Mouse (Mus musculus) NIH3T3 (cell line): Measurements from ENCODE around the gene Gtf2i.

Experiments used
- DNase-seq: peaks from one replicate; pipeline ENCODE4 v3.0.0-alpha.2; 2012; ENCODE audit warnings: low read depth

Gtf2i gene

DNA sequence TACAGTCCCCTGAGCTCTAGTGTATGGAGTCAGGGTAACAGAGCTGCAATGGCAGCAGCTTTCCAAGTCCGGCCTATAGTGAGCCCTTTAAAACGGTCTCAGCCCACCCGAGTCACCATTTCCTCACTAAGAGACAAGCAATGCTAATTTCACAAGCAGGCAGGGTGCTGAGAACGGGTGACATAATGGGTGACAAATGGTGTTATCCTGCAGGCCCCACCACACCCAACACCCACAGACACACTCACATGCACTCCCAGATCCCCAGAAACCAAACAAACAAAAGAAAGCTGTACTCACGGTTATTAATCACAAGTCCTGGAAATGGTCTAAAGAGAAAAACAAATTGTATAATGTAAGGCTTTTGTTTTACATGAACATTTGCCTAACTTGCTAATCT is 72.7 kb downstream of the Gtf2i start:
- no peak for DNase-seq

DNA sequence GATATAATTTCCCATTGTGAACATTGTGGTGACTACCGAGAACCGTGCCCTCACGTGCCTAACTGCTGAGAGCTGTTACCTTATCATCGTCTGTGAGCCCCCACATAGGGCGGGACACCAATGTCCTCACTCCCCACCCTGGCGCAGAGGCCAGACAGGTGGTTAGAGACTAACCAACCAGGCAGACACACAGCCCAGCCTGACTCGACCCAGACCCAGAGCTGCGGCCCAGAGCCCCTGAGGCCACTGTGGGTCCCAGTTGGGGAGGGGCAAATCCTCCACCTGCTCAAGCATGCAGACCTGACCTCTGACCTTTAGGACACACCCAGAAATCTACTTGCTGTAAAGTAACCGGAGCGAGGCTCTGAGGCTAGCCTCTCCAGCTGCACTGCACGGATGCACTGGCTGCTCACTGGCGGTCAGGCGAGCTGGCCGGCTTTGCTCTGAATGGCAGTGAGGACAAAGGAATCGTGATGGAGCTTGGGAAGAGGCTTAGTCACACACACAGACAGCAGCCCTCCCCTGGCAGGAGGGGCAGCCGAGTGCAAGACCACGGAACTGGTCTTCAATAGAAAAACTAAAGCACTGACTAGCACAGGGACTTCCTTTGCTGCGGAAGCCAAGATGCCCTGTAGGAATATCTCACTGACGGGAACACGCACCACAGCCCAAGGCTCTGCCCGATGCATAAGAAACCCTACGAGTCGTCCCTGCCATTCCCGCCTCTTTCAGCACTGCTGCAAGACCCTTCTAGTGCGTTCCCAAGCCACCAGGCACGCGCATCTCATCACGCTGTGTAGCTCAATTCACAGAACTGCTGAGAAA is 76.4 kb downstream of the Gtf2i start:
- no peak for DNase-seq

DNA sequence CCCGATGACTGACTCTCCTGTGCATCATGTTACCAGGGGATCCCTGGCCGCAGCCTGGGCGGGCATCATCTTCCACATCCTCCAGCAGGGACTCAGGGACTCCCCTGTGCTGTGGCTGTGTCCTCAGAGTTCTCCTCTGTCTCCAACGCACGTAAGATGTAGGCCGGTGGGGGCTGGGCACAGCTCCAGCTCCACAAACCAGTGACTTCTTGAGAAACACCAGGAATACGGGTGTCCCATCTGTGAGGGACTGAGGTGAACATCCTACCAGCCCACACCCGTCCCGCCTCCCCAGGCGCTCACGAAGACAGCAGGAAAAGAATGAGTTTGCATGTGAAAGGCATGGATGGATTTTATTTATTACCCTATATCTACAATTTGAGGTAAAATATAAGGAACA is 77.1 kb downstream of the Gtf2i start:
- no peak for DNase-seq

DNA sequence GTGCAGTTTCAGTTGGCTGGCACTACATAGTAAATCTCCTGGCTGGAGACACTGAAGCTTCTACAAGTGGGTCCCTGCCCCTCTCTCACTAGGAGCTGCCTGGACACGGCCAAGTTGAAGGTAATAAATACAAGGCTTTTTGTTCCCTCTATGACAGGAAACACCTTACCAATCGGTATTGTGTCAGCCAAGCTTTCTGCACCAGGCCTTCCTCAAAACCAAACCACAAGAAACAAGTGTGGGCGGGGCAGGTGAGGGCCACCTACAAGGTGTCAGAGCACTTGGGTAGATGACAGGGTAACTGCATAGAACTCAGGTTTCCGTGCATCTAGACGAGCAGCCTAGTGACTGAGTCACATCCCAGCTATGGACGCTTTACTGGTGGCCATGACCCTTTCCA is 77.8 kb downstream of the Gtf2i start:
- DNase-seq, result no peak

DNA sequence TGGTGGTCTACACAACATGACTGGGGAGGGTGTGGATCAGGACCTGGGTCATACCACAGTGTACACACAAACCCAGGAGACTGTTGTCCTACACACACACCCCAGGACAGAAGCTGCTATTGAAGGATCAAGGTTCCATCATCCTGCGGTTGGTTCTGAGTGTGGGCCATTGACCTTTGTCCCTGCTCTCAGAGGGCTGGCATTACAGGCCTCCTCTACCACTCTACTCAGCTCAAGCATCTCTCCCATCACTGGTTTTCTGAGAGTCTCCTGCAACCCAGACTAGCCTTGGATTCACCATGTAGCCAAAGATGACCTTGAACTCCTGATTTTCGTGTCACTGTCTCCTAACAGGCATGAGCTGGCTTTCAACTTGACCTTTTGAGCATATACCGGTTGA is 78.3 kb downstream of the Gtf2i start:
- DNase-seq, result no peak

DNA sequence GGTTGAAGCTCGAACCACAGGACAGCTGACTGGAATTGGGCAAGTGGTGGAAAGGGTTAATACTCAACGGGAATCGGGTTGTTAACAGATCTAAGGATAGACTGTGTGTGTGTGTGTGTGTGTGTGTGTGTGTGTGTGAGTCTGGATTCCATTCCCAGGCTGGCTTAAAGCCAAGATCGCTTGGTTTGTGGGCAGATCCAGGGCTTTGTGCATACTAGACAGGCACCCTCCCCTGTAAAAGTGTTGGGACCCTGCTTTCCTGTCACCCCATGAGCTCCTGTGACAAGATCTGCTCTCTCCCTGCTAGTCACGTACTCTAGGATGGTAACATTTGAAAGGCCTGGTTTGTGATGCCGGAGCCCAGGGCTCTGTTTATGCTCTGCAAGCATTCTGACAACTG is 79.4 kb downstream of the Gtf2i start:
- peak; percentile 67 for DNase-seq

DNA sequence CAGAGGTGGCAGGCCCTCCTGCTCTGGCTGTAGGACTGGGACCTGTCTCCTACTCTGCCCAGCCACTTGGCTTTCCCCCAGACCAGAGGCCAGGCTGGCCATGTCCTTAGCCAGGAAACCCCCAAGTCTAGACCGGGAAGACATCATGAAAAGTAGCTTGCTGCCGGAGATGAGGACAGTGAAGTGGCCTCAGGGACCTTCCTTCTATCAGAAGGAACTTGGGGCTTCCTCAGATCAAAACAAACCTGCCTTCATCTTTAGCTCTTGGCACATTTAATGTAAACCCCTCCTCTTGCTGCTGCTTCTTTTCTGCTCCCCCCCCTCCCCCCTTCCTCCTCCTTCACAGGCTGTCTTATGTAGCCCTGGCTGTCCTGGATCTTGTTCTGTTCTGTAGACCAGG is 80.4 kb downstream of the Gtf2i start:
- no peak for DNase-seq

DNA sequence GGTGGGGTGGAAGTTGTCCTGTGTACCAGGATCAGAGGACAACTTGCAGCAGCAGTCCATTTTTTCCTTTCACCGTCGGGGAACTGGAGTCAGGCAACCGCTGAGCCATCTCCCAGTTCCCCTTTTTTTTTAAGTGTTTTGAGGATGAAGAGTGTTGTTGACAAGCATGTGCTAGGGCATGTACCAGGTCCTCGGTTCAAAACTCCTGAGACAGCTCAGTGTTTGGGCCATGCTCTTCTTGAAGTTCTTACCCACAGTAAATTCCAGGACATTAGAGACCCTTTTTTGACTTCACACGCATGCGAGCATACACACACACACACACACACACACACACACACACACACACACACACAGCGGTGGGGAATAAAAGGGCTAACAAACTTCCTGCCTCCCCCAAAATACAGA is 81.3 kb downstream of the Gtf2i start:
- no peak for DNase-seq

DNA sequence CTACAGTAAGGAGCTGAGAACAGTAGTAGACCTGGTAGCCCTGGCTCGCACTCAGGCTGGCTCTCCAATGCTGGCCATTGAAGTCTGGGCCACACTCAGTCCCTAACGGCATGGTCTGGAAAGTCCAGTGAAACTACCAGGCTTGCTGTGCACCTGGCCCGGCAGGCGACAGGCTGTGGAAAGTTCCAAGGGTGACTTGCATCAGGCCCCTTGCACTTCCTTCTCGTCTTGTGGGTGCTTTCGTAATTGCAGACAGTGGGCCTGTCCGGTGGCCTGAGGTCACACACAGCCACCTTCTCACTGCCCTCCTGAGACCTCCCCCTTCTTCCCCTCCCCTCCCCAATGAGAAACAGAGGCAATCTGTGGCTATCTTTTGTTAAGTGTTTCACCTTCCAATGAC is 82.0 kb downstream of the Gtf2i start:
- DNase-seq, result no peak

DNA sequence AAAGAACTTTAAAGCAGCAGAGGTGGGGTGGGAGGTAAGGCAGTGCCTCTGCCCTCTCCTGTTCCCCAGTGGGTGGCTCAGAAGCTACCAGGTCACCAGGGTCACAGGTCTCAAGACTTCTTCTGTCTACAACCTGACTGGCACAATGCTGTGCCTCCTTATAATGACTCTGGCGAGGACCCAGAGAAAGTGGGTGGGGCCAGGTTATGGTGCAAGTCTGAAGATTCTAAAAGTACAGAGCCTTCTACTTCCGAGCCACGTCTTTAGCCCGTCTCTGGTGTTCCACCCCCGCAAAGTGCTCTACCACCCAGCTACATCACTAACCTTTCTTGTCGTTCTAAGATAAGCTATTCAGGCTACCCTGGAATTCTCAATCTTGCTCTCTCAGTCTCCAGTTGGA is 82.4 kb downstream of the Gtf2i start:
- DNase-seq, result no peak

DNA sequence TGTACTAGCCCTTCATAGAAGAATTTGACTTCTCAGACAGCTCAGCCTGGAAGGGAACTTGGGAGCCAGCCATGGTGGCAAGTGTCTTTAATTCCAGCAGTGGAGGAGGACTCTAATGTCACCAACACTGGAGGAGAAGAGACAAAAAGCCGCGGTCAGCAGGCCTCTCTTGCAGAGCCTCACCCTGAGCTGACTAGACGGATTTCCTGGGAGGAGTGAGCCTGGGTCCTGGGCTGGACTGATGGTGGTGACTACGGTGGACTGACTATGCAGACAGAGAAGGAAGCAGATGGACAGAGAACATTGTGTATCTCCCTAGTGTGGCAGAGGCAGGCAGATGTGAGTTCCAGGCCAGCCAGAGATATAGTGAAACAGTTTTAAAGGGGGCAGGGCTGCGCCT is 83.2 kb downstream of the Gtf2i start:
- DNase-seq, result no peak

DNA sequence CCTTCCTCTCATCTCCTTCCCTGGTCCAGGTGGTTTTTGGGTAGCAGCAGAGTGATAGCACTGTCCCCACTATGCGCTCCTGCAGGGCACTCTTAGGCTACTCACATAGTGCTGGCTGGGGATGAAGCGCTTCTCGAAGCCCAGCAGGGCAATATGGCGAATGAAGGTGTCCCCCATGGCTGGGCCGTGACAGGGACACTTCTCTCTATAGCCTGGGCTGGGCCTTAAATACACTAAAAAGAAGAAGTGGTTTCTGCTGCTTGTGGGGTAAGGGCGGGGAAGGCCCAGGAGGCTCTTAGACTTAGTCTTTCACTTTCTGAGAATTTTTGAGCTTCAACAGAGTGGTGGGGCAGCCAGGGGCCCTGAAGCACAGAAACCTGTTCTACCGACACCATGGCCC is 85.2 kb downstream of the Gtf2i start, which contains the start of gene Ncf1:
Ncf1 (minus strand) TSS at position 235 of the 400 bp plus-strand sequence.
- DNase-seq, result no peak

DNA sequence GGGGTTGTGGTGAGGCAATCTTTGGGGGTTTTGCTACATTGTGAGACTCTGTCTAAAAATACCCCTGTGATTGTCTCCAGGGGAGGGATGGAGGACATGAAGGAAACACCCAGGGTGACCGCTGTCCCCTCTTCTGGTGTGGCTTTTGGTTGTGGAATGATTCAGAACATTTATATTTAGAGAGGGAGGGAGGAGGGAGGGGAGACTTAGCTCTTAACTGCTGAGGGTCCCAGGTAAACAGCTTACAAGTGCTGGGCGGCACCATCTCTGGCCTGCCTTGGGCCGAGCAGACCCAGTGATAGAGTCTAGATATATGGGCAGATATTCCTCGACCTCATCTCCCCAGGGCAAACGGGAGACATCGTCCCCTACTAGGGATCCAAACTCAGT is 86.3 kb downstream of the Gtf2i start:
- no peak for DNase-seq

DNA sequence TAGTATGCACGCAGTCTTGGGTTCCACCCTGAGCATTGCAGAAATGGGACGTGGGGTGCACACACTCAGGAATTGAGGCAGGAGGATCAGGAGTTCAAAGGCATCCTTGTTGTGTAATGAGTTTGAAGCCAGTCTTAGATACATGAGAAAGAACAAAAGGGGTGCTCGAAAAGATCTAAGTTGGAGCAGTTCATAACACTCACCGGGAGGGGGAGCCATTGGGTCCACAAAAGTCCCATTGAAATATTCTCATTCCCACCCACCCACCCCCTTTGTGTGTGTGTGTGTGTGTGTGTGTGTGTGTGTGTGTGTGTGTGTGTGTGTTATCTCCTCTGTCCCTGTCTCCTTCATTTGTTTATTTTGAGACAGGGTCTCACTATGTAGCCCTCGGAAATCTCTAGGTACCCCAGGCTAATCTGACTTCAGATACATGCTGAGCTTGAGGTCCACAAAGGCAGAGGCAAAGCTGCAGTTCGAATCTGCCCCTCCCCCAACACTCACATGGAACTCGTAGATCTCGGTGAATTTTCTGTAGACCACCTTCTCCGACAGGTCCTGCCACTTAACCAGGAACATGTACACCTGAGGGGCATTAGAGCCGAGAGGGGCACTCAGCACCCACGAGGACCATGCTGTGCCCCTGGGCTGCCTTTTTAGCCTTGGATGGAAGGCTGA is 86.8 kb downstream of the Gtf2i start:
- DNase-seq, result peak; percentile 70

DNA sequence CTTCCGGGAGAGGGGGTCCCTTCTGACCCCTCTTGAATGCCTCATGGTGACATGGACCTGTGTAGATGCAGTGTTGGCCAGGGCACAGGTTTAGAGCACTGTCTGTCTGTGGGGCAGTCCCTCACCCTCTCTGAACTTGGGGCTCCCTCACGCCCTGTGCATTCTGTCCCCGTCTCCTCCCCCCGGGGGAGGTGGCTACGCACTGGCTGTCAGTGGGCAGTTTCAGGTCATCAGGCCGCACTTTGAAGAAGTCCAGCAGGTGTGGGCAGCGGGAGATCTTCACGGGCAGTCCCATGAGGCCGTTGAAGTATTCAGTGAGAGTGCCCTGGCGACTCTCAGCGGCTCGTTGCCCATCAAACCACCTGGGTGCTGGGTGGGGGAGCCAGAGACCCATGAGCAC is 87.6 kb downstream of the Gtf2i start:
- DNase-seq, result no peak

DNA sequence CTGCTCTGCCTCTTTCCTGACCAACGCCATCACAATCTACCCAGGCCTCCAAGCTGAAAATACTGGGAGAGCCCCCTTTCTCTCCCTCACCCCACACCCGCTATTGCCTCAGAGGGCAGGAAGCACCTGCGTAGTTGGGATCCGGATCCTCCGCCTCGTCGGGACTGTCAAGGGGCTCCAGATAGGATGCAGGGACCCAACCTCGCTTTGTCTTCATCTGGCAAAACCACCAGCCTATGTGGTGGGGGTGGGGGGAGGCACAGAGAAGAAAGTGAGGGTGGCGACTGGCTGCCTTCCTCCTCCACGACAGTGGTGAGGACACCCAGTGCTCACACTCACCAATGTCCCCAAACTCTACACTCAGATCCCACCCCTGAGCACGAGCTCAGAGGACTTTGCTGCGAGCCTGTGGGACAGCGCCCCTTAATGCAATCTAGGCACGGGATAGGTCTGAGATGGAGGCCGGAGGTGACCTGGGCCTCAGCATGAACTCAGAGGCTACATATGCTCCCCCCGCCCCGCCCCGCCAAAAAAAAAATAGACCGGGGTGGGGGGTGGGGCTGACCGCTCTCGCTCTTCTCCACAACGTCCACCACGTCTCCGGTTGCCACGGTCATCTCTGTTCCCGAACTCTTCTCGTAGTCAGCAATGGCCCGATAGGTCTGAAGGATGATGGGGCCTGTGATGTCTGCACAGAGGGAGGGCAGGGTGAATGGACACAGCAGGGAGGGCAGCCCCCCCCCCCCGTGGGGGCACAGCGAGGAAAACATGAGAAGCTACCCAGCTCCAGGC is 89.3 kb downstream of the Gtf2i start:
- DNase-seq, result no peak

DNA sequence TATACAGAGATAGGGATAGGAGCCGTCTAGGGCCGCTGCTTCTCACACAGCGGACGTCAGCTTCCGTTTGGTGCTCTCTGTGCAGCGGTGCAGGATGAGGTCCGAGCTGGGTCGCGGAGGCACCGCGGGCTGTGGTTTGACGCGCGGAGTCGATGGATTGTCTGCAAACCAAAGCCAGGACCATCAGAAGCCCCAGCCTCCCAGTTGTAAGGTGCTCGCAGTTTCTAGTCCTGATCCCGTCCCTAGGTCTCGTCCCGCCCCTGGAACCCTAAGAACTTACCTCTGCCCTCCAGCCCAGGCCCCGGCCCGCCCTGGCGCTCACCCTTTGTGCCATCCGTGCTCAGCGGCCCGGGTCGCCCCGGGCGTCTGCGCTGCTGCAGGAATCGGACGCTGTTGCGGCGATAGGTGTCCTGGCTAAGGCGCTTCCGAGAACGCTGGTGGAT is 92.8 kb downstream of the Gtf2i start:
- no peak for DNase-seq

DNA sequence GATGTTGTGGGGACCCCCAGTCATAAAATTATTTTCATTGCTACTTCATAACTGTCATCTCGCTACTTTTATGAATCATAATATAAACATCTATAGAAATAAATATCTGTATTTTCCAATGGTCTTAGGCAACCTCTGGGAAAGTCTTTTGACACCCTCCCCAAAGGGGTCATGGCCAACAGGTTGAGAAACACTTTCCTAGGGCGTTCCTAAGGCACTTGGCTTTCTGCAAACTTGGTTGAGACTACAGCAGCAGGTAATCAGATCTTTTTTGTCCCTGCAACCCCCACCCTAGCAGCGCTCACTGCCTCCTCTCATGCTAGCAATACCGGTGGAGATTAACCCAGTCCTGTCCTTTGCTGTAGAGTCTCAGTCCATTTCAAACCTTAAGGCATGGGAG is 93.3 kb downstream of the Gtf2i start:
- no peak for DNase-seq

DNA sequence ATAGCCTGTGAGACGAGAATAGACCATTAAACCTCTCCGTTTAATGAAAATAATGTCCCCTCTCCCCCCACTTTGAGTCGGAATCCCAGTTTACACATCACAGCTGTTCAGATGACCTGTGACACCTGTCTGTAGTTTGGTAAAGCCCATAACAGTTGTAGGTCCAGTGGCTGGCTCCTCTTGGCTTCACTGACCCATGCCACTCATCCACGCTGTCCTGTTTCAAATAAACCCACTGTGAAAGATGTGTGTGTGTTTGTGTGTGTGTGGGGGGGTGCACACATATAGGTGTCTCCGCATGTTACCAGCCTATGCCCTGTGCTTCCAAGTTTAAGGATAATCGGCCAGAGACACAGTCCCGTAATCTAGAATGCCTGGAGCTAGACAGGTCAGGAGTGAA is 96.7 kb downstream of the Gtf2i start:
- DNase-seq, result no peak

DNA sequence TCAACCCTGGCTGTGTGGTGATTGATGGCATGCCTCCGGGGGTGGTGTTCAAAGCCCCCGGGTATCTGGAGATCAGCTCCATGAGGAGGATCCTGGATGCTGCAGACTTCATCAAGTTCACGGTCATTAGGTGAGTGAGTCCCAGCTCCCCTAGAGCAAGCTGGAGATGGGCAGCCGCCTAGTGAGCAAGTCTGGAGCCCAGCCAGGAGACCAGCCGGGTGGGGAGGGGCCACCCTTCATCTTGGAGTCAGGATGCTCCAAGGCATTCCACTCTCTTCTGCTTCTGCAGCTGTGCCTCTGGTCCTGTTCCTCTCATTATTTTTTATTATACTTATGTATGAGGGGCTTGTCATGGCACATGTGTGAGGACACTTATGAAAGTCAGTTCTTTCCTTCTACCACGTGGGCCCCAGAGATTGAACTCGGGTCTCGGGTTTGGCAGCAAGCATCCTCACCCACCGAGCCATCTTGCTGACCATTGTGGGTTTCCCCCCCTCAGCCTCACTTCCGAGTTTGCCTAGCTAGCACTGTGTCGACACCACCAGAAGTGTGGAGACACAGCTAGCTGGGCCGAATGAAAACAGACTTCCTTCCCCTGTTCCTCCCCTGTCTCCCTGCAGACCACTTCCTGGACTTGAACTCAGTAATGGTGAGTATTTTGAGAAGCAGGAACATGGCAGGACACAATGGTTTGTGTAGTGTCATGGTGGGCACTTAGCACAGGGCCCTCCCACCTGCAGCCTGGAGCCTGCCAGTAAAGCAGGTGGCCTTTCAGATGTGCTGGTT is 100.3 kb downstream of the Gtf2i start:
- DNase-seq, result no peak

DNA sequence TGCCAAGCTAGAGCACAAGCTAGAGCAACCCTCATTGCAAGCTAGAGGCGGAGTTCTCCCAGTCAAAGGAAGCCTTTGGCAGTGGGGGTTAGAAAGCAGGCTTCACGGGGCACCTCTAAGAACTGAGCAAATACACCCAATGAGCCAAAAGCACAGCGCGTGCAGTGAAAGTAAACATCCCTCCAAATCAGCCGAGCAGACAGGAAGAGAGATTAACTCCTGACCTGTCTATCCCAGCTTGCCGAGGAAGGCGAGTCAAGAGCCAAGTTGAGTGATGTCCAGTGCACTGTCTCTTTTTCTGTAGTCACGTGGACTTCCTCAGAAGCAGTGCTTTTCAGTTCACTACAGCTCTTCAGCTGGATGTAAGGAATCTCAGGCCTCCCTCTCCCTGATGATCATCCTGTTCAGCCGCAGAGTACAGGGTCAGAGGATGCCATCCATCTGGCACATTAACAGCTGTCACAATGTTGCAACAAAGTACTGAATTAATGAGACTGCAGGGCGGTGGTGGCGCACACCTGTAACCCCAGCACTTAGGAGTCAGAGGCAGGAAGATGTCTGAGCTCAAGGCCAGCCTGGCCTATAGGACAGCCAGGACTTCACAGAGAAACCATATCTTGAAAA is 104.5 kb downstream of the Gtf2i start:
- DNase-seq, result no peak

DNA sequence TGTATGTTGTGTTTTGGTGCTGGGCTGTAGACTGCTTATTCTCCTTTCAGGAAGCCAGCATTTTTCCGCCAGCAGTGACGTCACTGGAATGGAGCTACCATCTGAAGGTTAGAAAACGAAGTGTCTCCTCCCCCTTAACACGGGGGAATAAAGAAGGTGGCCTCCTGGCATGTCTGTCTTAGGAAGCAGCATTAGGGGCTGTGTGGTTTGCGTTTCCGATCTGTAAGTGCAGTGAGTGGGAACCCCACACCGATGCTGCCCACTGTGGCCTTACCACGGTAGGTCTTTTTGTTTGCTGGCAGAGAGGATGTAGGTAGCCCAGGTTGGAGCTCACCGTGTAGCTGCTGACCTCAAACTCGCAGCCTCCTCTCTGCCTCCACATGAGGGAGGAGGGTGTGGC is 107.8 kb downstream of the Gtf2i start:
- DNase-seq, result no peak
